Mouse (Mus musculus) olfactory bulb, adult 2 months (tissue): ENCODE data around the gene Recql.

Experiments
- CTCF ChIP-seq: fragments of 200-500 bp; IDR thresholded peaks from 2 replicates; pipeline ENCODE4 v1.5.1; 2012; ENCODE audit warnings: low read depth, mild to moderate bottlenecking, low read length, moderate library complexity; ENCODE audit not compliant: insufficient read depth
- POLR2A ChIP-seq: fragments of 200-500 bp; IDR thresholded peaks from 2 replicates; pipeline ENCODE4 v1.6.1; 2012; ENCODE audit warnings: mild to moderate bottlenecking, low read depth, low read length, moderate library complexity; ENCODE audit not compliant: insufficient read depth

DNA sequence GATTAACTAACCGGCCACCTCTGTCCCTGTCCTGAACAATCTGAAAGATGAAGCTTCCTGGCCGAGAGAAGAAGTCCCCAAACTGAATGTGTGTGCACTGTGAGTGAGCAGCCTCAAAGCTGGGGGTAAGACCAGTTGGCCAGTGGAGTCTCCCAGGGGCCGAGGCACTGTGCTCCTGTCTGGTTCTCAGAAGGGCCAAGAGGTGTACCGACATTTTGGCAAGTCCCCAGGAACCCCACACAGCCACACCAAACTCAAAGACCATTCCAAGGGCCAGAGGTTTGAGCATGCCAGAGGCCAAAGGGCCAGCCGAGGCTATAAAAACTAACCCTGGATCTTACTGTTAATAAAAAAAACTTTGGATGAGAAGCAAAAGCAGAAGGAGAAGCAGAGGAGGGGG lies 72.6 kb downstream of the Recql start:
- TF ChIP-seq POLR2A (no peak), CTCF (no peak)
